Mouse (Mus musculus) layer of hippocampus, postnatal 25 days (tissue): Measurements from ENCODE around the gene Lins1. TPM values are rescaled to one million over a fixed set of nuclear protein-coding genes. Genes with fewer than 3 reads are reported as not detected.

Source experiments
- DNase-seq, 2 experiments: peaks; one replicate each; pipeline ENCODE4 v3.0.0; 2022; ENCODE audit warnings: mixed read lengths in 2 of 2, low spot score in 1 of 2; ENCODE audit errors: extremely low spot score in 1 of 2
- total RNA-seq, 2 experiments: library from RNA; stranded (reverse); gene quantifications; 2 replicates each; pipeline ENCODE4 v1.2.3; 2021

The Lins1 gene
- total RNA-seq, 2 experiments from 2014 or later, result 9.1 to 10.2 TPM

- DNase-seq, result no peak
These were observed 38.4 kb downstream of the Lins1 start for GRCm38 (mm10) chr7:66728072-66728471.

- DNase-seq, result no peak
These were observed 39.5 kb downstream of the Lins1 start for GRCm38 (mm10) chr7:66729232-66729631.

GRCm38 (mm10) chr7:66733431-66733830, 43.7 kb downstream of the Lins1 start:
- DNase-seq, result no peak

GRCm38 (mm10) chr7:66733882-66734281, 44.2 kb downstream of the Lins1 start:
- DNase-seq, result no peak

- DNase-seq, result no peak
These were observed 44.8 kb downstream of the Lins1 start for GRCm38 (mm10) chr7:66734466-66734865.

GRCm38 (mm10) chr7:66734993-66735392, 45.3 kb downstream of the Lins1 start:
- no peak for DNase-seq

- no peak for DNase-seq
These were observed 47.7 kb downstream of the Lins1 start for GRCm38 (mm10) chr7:66737418-66737817.

- DNase-seq, result no peak
These were observed 51.3 kb downstream of the Lins1 start for GRCm38 (mm10) chr7:66741008-66741407.

- no peak for DNase-seq
These were observed 51.7 kb downstream of the Lins1 start for GRCm38 (mm10) chr7:66741412-66741811.

- DNase-seq, result no peak
These were observed 53.7 kb downstream of the Lins1 start, which contains the start of gene Cers3 for GRCm38 (mm10) chr7:66743377-66743781. TSS of gene Cers3 (plus strand) at chr7:66743504.

GRCm38 (mm10) chr7:66746972-66747371, 57.3 kb downstream of the Lins1 start:
- DNase-seq, result no peak

GRCm38 (mm10) chr7:66749998-66750397, 60.3 kb downstream of the Lins1 start:
- no peak for DNase-seq

- no peak for DNase-seq
These were observed 64.1 kb downstream of the Lins1 start for GRCm38 (mm10) chr7:66753816-66754215.

GRCm38 (mm10) chr7:66755611-66756010, 65.9 kb downstream of the Lins1 start:
- no peak for DNase-seq

Other genes with a start within 250 kb of the Lins1 start
- gene Asb7, start 293 bp upstream of the Lins1 start, total RNA-seq, result 10 to 100 TPM; 17.0 to 17.5 TPM
- gene Cers3, start 53.6 kb downstream of the Lins1 start, total RNA-seq, result under 1 TPM; 0.30 to 0.49 TPM
- gene Adamts17, start 149.8 kb downstream of the Lins1 start, total RNA-seq, result 10 to 100 TPM; 20.7 to 29.2 TPM